Mouse (Mus musculus) forebrain, postnatal 0 days (tissue): ENCODE results near the gene Slitrk6. TPM values are rescaled to one million over a fixed set of nuclear protein-coding genes. Genes with fewer than 3 reads are reported as not detected.

ENCODE experiments used
- ATAC-seq: fragments of 200-750 bp; cut with Nextera tagmentation; 2 replicates; pipeline ENCODE4 v1.8.0; 2017; ENCODE audit warnings: mild to moderate bottlenecking, moderate library complexity
- DNase-seq: peaks from one replicate; pipeline ENCODE4 v3.0.0-alpha.2; 2015
- H3K27ac ChIP-seq: fragments of 300-500 bp; sonication (generic); 2 replicates; pipeline ENCODE4 v1.5.1; 2014; ENCODE audit warnings: low read depth, mild to moderate bottlenecking, antibody characterized with exemption, low read length, moderate library complexity, mixed read lengths
- H3K27me3 ChIP-seq: fragments of 300-500 bp; sonication (generic); 2 replicates; pipeline ENCODE4 v1.6.1; 2014; ENCODE audit warnings: mild to moderate bottlenecking, low read length, mixed read lengths; ENCODE audit not compliant: insufficient read depth
- H3K36me3 ChIP-seq: fragments of 300-500 bp; sonication (generic); 2 replicates; pipeline ENCODE4 v1.6.1; 2014; ENCODE audit warnings: mild to moderate bottlenecking, moderate library complexity; ENCODE audit not compliant: insufficient read depth
- H3K4me1 ChIP-seq: fragments of 300-500 bp; sonication (generic); 2 replicates; pipeline ENCODE4 v1.6.1; 2014; ENCODE audit warnings: antibody characterized with exemption; ENCODE audit not compliant: insufficient read depth
- H3K4me2 ChIP-seq: fragments of 300-500 bp; sonication (generic); 2 replicates; pipeline ENCODE4 v1.6.1; 2014; ENCODE audit warnings: low read depth, mild to moderate bottlenecking, moderate library complexity
- H3K4me3 ChIP-seq: fragments of 300-500 bp; sonication (generic); 2 replicates; pipeline ENCODE4 v1.5.1; 2014; ENCODE audit warnings: low read depth, low read length, mixed read lengths
- H3K9ac ChIP-seq: fragments of 300-500 bp; sonication (generic); 2 replicates; pipeline ENCODE4 v1.6.1; 2014; ENCODE audit warnings: mild to moderate bottlenecking
- H3K9me3 ChIP-seq: fragments of 300-500 bp; sonication (generic); 2 replicates; pipeline ENCODE4 v1.6.1; 2016; ENCODE audit warnings: low read length
- CTCF ChIP-seq: sonication (generic); IDR thresholded peaks from 2 replicates; pipeline ENCODE4 v1.5.1; 2016; ENCODE audit warnings: antibody characterized with exemption, control low read depth, low read depth
- WGBS: fragments of 180-500 bp; shearing (Covaris S2); extraction: QIAGEN DNeasy Blood & Tissue Kit; methylation state at CpG from one replicate; pipeline ENCODE4 v1.1.7; 2014; 5-methylcytosine and 5-hydroxymethylcytosine counted together
- polyA plus RNA-seq: library from polyadenylated mRNA; unstranded; fragments of >200 nt; fragmentation: Nextera tagmentation; extraction: Ambion mirVana; gene quantifications from 2 replicates; pipeline ENCODE4 v1.2.1, GENCODE M21; 2015
- total RNA-seq: library from RNA; depleted of rRNA; stranded (reverse); fragments of >200 nt; gene quantifications from 2 replicates; pipeline ENCODE4 v1.2.3, GENCODE M21; 2014

Gene Slitrk6
- total and polyA plus RNA-seq, 2 experiments from 2014 or later, result 3.1 to 13.9 TPM

- 88% methylated on average over 1 of the region's 1 CpGs for WGBS
- no peak overlapping the region for H3K27ac ChIP-seq
- TF ChIP-seq CTCF, result no peak
These were observed 15.6 kb downstream of the Slitrk6 start for GRCm38 (mm10) chr14:110739368-110739767.

DNA sequence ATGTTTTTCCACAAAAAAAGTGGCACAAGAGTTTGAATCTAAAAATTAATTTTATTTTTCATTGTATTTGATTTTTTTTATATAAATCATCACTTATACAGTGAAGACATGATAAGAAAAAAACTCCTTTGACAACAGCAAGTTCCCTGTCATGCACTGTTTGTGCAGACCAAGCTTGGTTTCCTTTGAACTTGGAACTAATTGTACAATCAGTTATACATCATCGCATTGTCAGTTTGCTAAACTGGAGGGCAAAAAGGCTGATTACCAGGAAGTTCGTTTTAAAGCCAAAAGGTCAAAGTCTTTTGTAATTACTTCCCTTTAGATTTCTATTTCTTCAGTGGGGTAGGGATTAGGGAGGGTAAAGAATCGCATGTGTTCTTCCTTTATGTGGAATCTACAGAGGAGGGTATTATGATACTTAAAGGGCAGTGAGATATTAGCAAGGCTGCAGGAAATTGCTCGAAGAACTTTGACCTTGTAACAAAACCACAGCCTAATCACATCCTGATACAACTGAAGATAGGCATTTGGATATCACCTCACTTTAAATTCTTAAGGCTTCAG, 26.5 kb downstream of the Slitrk6 start:
- Histone ChIP-seq H3K27me3 (no peaks in the 10 kb centered on the region), H3K27ac (no peak overlapping the region), H3K4me1 (no peaks in the 10 kb centered on the region), H3K9ac (no peak overlapping the region), H3K9me3 (no peaks in the 10 kb centered on the region), H3K4me2 (no peak overlapping the region), H3K4me3 (no peak overlapping the region), H3K36me3 (no peaks in the 10 kb centered on the region)
- TF ChIP-seq CTCF, result no peak
- ATAC-seq, result no peak
- no peak for DNase-seq
- WGBS, result 18% methylated on average over 4 of the region's 4 CpGs

More at GRCm38 (mm10) chr14:110739368-110739767, 15.6 kb downstream of the Slitrk6 start:
- no peak overlapping the region for H3K4me2 ChIP-seq
- H3K4me1 ChIP-seq, result no peaks in the 10 kb centered on the region
- no peaks in the 10 kb centered on the region for H3K36me3 ChIP-seq
- no peak for ATAC-seq
- H3K9me3 ChIP-seq, result no peaks in the 10 kb centered on the region
- H3K27me3 ChIP-seq, result no peaks in the 10 kb centered on the region
- no peak overlapping the region for H3K4me3 ChIP-seq
- H3K9ac ChIP-seq, result no peak overlapping the region
- no peak for DNase-seq

GRCm38 (mm10) chr14:110724026-110724576, 30.8 kb downstream of the Slitrk6 start:
- no peak for ATAC-seq
- TF ChIP-seq CTCF, result no peak
- WGBS, result 12% methylated on average over 2 of the region's 2 CpGs

More at GRCm38 (mm10) chr14:110724026-110724576, 30.8 kb downstream of the Slitrk6 start:
- no peaks in the 10 kb centered on the region for H3K4me1 ChIP-seq
- H3K4me3 ChIP-seq, result no peak overlapping the region
- no peak overlapping the region for H3K4me2 ChIP-seq
- no peak overlapping the region for H3K9ac ChIP-seq
- no peak for DNase-seq
- no peaks in the 10 kb centered on the region for H3K9me3 ChIP-seq
- no peak overlapping the region for H3K27ac ChIP-seq
- no peaks in the 10 kb centered on the region for H3K27me3 ChIP-seq
- H3K36me3 ChIP-seq, result no peaks in the 10 kb centered on the region
